Mouse (Mus musculus): ENCODE data around the gene Gm20388.

DNA sequence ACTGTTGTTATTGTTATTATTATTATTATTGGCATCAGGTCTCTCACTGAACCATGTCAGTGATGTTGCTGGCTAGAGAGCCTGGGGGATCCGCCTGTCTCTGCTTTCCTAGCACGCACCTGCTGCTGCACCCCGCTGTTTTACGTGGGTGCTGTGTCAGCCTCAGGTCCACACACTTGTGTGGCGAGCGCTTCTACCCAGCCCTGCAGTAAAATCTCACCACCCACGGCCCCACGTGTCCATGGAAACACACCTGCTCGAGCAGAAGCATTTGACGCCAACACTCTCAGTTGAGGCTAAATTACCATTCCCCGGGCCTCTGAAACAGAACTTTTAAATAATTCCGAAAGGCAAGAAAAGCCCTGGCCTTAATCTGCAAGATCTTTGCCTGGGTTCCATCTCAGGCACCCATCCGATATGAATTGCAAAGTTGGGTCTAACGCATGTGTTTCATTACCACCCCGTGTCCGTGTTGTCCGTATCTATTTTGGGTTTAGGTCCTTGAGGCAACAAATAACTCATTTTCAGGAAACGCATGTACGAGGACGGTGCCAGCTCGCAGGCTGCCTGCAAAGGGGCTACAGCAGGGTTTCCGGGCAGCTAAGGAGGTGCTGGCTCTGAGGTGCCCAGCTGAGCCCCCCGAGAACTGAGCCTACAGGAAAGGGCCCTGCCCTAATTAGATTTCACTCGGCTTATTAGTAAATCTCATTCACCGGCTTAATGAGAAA is 1461.4 kb downstream of the Gm20388 start:
- TF ChIP-seq CTCF (IDR thresholded peaks at IDR 0.05; ENCODE audit: insufficient read depth, low read depth, low read length) (no peak), POLR2A (IDR thresholded peaks at IDR 0.05; ENCODE audit: insufficient read depth, low read depth, low read length) (no peak)

Measured in olfactory bulb, adult 2 months (tissue).